Mouse (Mus musculus): ENCODE data around the gene Cp. TPM values are rescaled to one million over a fixed set of nuclear protein-coding genes. Genes with fewer than 3 reads are reported as not detected.
"Not testable (repeated sequence)": the region's sequence is repeated elsewhere in the genome, so short reads cannot be mapped to it uniquely, and the experiment has no call there.

Cp gene
- polyA plus RNA-seq, 1 experiment from 2014 or later, result 6.3 TPM

GRCm38 (mm10) chr3:20000806-20001205, 44.0 kb downstream of the Cp start:
- Histone ChIP-seq H3K4me2 (ENCODE audit: low read length) (no peak overlapping the region), H3K4me1 (replicated peaks; ENCODE audit: insufficient read depth, low read length) (no peaks in the 10 kb centered on the region), H3K4me3 (replicated peaks; ENCODE audit: low read depth, low read length) (no peak overlapping the region), H3K9ac (ENCODE audit: low read depth, low read length) (no peak overlapping the region), H3K9me3 (replicated peaks; ENCODE audit: low read length) (no peaks in the 10 kb centered on the region), H3K36me3 (ENCODE audit: insufficient read depth, low read length) (no peaks in the 10 kb centered on the region), H3K27me3 (ENCODE audit: insufficient read depth, low read length) (no peaks in the 10 kb centered on the region), H3K27ac (no peak overlapping the region)
- WGBS, result 98% methylated on average over 4 of the region's 4 CpGs
- ATAC-seq (replicated peaks; ENCODE audit: low FRiP score, low read depth) (no peak), DNase-seq (ENCODE audit: low spot score) (no peak)
- TF ChIP-seq CTCF (IDR thresholded peaks at IDR 0.05; ENCODE audit: low read depth), result no peak

GRCm38 (mm10) chr3:20002786-20003185, 45.9 kb downstream of the Cp start:
- WGBS, result 86% methylated on average over 5 of the region's 5 CpGs
- no peaks in the 10 kb centered on the region for H3K27me3 ChIP-seq (ENCODE audit: insufficient read depth, low read length)
- no peak overlapping the region for H3K4me3 ChIP-seq (replicated peaks; ENCODE audit: low read depth, low read length)
- no peaks in the 10 kb centered on the region for H3K36me3 ChIP-seq (ENCODE audit: insufficient read depth, low read length)
- no peak overlapping the region for H3K4me2 ChIP-seq (ENCODE audit: low read length)
- peak; percentile 56 for TF ChIP-seq CTCF (IDR thresholded peaks at IDR 0.05; ENCODE audit: low read depth)
- H3K4me1 ChIP-seq (replicated peaks; ENCODE audit: insufficient read depth, low read length), result no peaks in the 10 kb centered on the region
- ATAC-seq (replicated peaks; ENCODE audit: low FRiP score, low read depth) (no peak), DNase-seq (ENCODE audit: low spot score) (no peak)
- H3K9ac ChIP-seq (ENCODE audit: low read depth, low read length), result no peak overlapping the region
- no peaks in the 10 kb centered on the region for H3K9me3 ChIP-seq (replicated peaks; ENCODE audit: low read length)
- no peak overlapping the region for H3K27ac ChIP-seq

GRCm38 (mm10) chr3:20004422-20004821, 47.6 kb downstream of the Cp start:
- DNase-seq (ENCODE audit: low spot score), result no peak
- Histone ChIP-seq H3K4me1 (replicated peaks; ENCODE audit: insufficient read depth, low read length) (no peaks in the 10 kb centered on the region), H3K27me3 (ENCODE audit: insufficient read depth, low read length) (no peaks in the 10 kb centered on the region), H3K9ac (ENCODE audit: low read depth, low read length) (no peak overlapping the region), H3K27ac (no peak overlapping the region), H3K9me3 (replicated peaks; ENCODE audit: low read length) (no peaks in the 10 kb centered on the region), H3K4me2 (ENCODE audit: low read length) (no peak overlapping the region), H3K4me3 (replicated peaks; ENCODE audit: low read depth, low read length) (no peak overlapping the region), H3K36me3 (ENCODE audit: insufficient read depth, low read length) (0 out of 2 replicates have a peak, but pooled peaks cover 4% of the 10 kb centered on the region)
- ATAC-seq (replicated peaks; ENCODE audit: low FRiP score, low read depth), result no peak
- 83% methylated on average over 8 of the region's 8 CpGs for WGBS
- TF ChIP-seq CTCF (IDR thresholded peaks at IDR 0.05; ENCODE audit: low read depth), result no peak

- no peak overlapping the region for H3K27ac ChIP-seq
- no peak overlapping the region for H3K4me2 ChIP-seq (ENCODE audit: low read length)
- H3K9ac ChIP-seq (ENCODE audit: low read depth, low read length), result no peak overlapping the region
- 0 out of 2 replicates have a peak, but pooled peaks cover 4% of the 10 kb centered on the region for H3K36me3 ChIP-seq (ENCODE audit: insufficient read depth, low read length)
- H3K4me1 ChIP-seq (replicated peaks; ENCODE audit: insufficient read depth, low read length), result no peaks in the 10 kb centered on the region
- 70% methylated on average over 1 of the region's 1 CpGs for WGBS
- no peaks in the 10 kb centered on the region for H3K9me3 ChIP-seq (replicated peaks; ENCODE audit: low read length)
- no peak for TF ChIP-seq CTCF (IDR thresholded peaks at IDR 0.05; ENCODE audit: low read depth)
- no peak for ATAC-seq (replicated peaks; ENCODE audit: low FRiP score, low read depth)
- no peak for DNase-seq (ENCODE audit: low spot score)
- H3K4me3 ChIP-seq (replicated peaks; ENCODE audit: low read depth, low read length), result no peak overlapping the region
- H3K27me3 ChIP-seq (ENCODE audit: insufficient read depth, low read length), result no peaks in the 10 kb centered on the region
Measured at GRCm38 (mm10) chr3:20005611-20006010, 48.8 kb downstream of the Cp start.

GRCm38 (mm10) chr3:20007275-20007674, 50.4 kb downstream of the Cp start:
- no peak for ATAC-seq (replicated peaks; ENCODE audit: low FRiP score, low read depth)

DNA sequence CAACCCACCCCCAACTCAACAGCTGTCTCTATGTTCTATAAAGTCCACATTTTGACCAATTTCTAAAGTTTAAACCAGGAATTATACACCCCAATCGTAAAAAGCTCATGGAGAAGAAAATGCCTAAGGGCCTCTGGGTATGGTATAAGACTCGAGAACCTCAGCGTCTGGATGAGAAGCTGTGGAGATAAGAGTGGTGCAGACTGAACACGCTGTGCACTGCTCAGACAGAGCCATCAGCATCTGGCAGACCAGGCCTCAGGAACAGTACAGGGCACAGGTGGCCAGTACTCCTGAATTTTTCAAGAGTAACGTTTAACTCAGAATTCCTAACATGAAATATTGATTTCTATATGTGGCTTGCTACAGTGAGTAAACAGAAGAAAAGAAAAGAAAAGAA, 50.9 kb downstream of the Cp start:
- DNase-seq (ENCODE audit: low spot score), result no peak
- ATAC-seq (replicated peaks; ENCODE audit: low FRiP score, low read depth), result no peak
- Histone ChIP-seq H3K27ac (no peak overlapping the region), H3K9ac (ENCODE audit: low read depth, low read length) (no peak overlapping the region), H3K4me2 (ENCODE audit: low read length) (no peak overlapping the region), H3K4me1 (replicated peaks; ENCODE audit: insufficient read depth, low read length) (no peaks in the 10 kb centered on the region), H3K36me3 (ENCODE audit: insufficient read depth, low read length) (0 out of 2 replicates have a peak, but pooled peaks cover 4% of the 10 kb centered on the region), H3K9me3 (replicated peaks; ENCODE audit: low read length) (no peaks in the 10 kb centered on the region), H3K4me3 (replicated peaks; ENCODE audit: low read depth, low read length) (no peak overlapping the region), H3K27me3 (ENCODE audit: insufficient read depth, low read length) (no peaks in the 10 kb centered on the region)
- 83% methylated on average over 5 of the region's 5 CpGs for WGBS
- TF ChIP-seq CTCF (IDR thresholded peaks at IDR 0.05; ENCODE audit: low read depth), result no peak

More at GRCm38 (mm10) chr3:20007275-20007674, 50.4 kb downstream of the Cp start:
- Histone ChIP-seq H3K27me3 (ENCODE audit: insufficient read depth, low read length) (no peaks in the 10 kb centered on the region), H3K9me3 (replicated peaks; ENCODE audit: low read length) (no peaks in the 10 kb centered on the region), H3K4me3 (replicated peaks; ENCODE audit: low read depth, low read length) (no peak overlapping the region), H3K4me1 (replicated peaks; ENCODE audit: insufficient read depth, low read length) (no peaks in the 10 kb centered on the region), H3K36me3 (ENCODE audit: insufficient read depth, low read length) (0 out of 2 replicates have a peak, but pooled peaks cover 4% of the 10 kb centered on the region), H3K4me2 (ENCODE audit: low read length) (no peak overlapping the region), H3K9ac (ENCODE audit: low read depth, low read length) (no peak overlapping the region), H3K27ac (no peak overlapping the region)
- no peak for TF ChIP-seq CTCF (IDR thresholded peaks at IDR 0.05; ENCODE audit: low read depth)
- WGBS, result 94% methylated on average over 4 of the region's 4 CpGs
- DNase-seq (ENCODE audit: low spot score), result no peak

DNA sequence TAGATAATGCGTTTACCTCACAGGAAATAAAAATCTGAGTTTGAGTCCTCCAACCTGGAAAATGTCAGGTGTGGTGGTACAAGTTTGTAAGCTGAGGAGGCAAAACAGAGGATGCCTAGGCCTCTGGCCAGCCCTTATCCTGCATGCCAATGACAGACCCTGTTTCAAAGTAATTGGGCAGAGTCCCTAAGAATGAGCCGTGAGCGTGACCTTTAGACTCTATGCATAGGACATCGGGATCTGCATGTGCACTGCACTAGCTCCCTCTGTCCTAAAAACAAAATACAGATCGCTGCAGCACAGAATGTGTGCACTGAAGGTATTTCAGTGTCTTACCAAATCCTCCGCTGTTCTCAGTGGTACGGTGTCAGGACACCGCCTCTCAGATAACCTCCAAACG, 53.6 kb downstream of the Cp start:
- no peak overlapping the region for H3K27ac ChIP-seq
- 93% methylated on average over 9 of the region's 9 CpGs for WGBS

GRCm38 (mm10) chr3:20010905-20011304, 54.1 kb downstream of the Cp start:
- H3K9me3 ChIP-seq (replicated peaks; ENCODE audit: low read length); H3K36me3 ChIP-seq (ENCODE audit: insufficient read depth, low read length); H3K27ac ChIP-seq; H3K4me1 ChIP-seq (replicated peaks; ENCODE audit: insufficient read depth, low read length); ATAC-seq (replicated peaks; ENCODE audit: low FRiP score, low read depth); H3K27me3 ChIP-seq (ENCODE audit: insufficient read depth, low read length); H3K4me2 ChIP-seq (ENCODE audit: low read length); DNase-seq (ENCODE audit: low spot score); H3K4me3 ChIP-seq (replicated peaks; ENCODE audit: low read depth, low read length); H3K9ac ChIP-seq (ENCODE audit: low read depth, low read length): not testable (repeated sequence)
- WGBS, result 71% methylated on average over 7 of the region's 7 CpGs

More for the DNA sequence above, 53.6 kb downstream of the Cp start:
- DNase-seq (ENCODE audit: low spot score), result no peak
- Histone ChIP-seq H3K4me2 (ENCODE audit: low read length) (no peak overlapping the region), H3K9me3 (replicated peaks; ENCODE audit: low read length) (no peaks in the 10 kb centered on the region), H3K4me3 (replicated peaks; ENCODE audit: low read depth, low read length) (no peak overlapping the region), H3K27me3 (ENCODE audit: insufficient read depth, low read length) (no peaks in the 10 kb centered on the region), H3K36me3 (ENCODE audit: insufficient read depth, low read length) (peaks cover 7% of the 10 kb centered on the region; the same call in 1 of the 2 replicates), H3K4me1 (replicated peaks; ENCODE audit: insufficient read depth, low read length) (no peaks in the 10 kb centered on the region), H3K9ac (ENCODE audit: low read depth, low read length) (no peak overlapping the region)
- TF ChIP-seq CTCF (IDR thresholded peaks at IDR 0.05; ENCODE audit: low read depth), result no peak
- ATAC-seq (replicated peaks; ENCODE audit: low FRiP score, low read depth), result no peak; the same call in 1 of the 2 replicates

Data from kidney, postnatal 0 days (tissue).